Mouse (Mus musculus) MEL (cell line): ENCODE measurements around the gene Zfp609. TPM values are rescaled to one million over a fixed set of nuclear protein-coding genes. Genes with fewer than 3 reads are reported as not detected.

Experiments
- DNase-seq: peaks from one replicate; pipeline ENCODE4 v3.0.0; 2011; ENCODE audit warnings: low read depth, low spot score
- H3K27ac ChIP-seq: 2 replicates; pipeline ENCODE4 v1.5.1; 2012; ENCODE audit warnings: low read depth, mild to moderate bottlenecking, control low read depth, low read length, moderate library complexity; ENCODE audit not compliant: control insufficient read depth
- H3K27me3 ChIP-seq, 2 experiments: fragments of 150-350 bp in 1 of 2; sonication (generic) in 1 of 2; 2 replicates each; pipeline ENCODE4 v1.6.1; 2012; ENCODE audit warnings: low read length in 2 of 2, mild to moderate bottlenecking in 2 of 2, improper control_type of control experiment in 1 of 2, moderate library complexity in 1 of 2; ENCODE audit not compliant: insufficient read depth in 2 of 2, control insufficient read depth in 1 of 2
- H3K36me3 ChIP-seq, 2 experiments: 2 replicates each; pipeline ENCODE4 v1.6.1; 2012 to 2014; ENCODE audit warnings: low read length in 2 of 2, improper control_type of control experiment in 1 of 2, inconsistent platforms in 1 of 2, mild to moderate bottlenecking in 1 of 2; ENCODE audit not compliant: insufficient read depth in 2 of 2, control insufficient read depth in 1 of 2
- H3K4me1 ChIP-seq, 2 experiments: fragments of 150-350 bp in 1 of 2; sonication (generic) in 1 of 2; 2 replicates each; pipeline ENCODE4 v1.6.1; 2012; ENCODE audit warnings: low read length in 2 of 2, improper control_type of control experiment in 1 of 2, mild to moderate bottlenecking in 1 of 2; ENCODE audit not compliant: insufficient read depth in 2 of 2, control insufficient read depth in 1 of 2
- H3K4me3 ChIP-seq, 2 experiments: fragments of 150-350 bp in 1 of 2; sonication (generic) in 1 of 2; 2 replicates each; pipeline ENCODE4 v1.5.1; 2012; ENCODE audit warnings: low read depth in 2 of 2, low read length in 2 of 2, mild to moderate bottlenecking in 2 of 2, moderate library complexity in 2 of 2, control low read depth in 1 of 2, improper control_type of control experiment in 1 of 2; ENCODE audit not compliant: control insufficient read depth in 1 of 2, insufficient read depth in 1 of 2
- H3K79me2 ChIP-seq: 2 replicates; pipeline ENCODE4 v1.6.1; 2012; ENCODE audit warnings: mild to moderate bottlenecking, low read length, moderate library complexity; ENCODE audit not compliant: control insufficient read depth, poor library complexity, insufficient read depth
- H3K9ac ChIP-seq: 2 replicates; pipeline ENCODE4 v1.6.1; 2012; ENCODE audit warnings: low read depth, mild to moderate bottlenecking, control low read depth, low read length, moderate library complexity; ENCODE audit not compliant: control insufficient read depth, poor library complexity, severe bottlenecking
- H3K9me3 ChIP-seq: fragments of 150-350 bp; sonication (generic); replicated peaks from 2 replicates; pipeline ENCODE4 v1.6.1; 2012; ENCODE audit warnings: mild to moderate bottlenecking, low read length, improper control_type of control experiment, moderate library complexity; ENCODE audit not compliant: insufficient read depth
- CHD2 ChIP-seq: IDR thresholded peaks from 2 replicates; pipeline ENCODE4 v1.6.1; 2011; ENCODE audit warnings: low read length, improper control_type of control experiment
- E2F4 ChIP-seq: IDR thresholded peaks from 2 replicates; pipeline ENCODE4 v1.6.1; 2011; ENCODE audit warnings: low read depth, low read length, improper control_type of control experiment, borderline replicate concordance
- EP300 ChIP-seq, 2 experiments: IDR thresholded peaks; 2 replicates each; pipeline ENCODE4 v1.6.1; 2011; ENCODE audit warnings: improper control_type of control experiment in 2 of 2, low read length in 2 of 2, low read depth in 1 of 2, mild to moderate bottlenecking in 1 of 2
- GABPA ChIP-seq: IDR thresholded peaks from 2 replicates; pipeline ENCODE4 v1.6.1; 2012; ENCODE audit warnings: low read depth, mild to moderate bottlenecking, inconsistent platforms, low read length, improper control_type of control experiment, moderate library complexity
- GATA1 ChIP-seq: IDR thresholded peaks from 2 replicates; pipeline ENCODE4 v1.6.1; 2011; ENCODE audit warnings: low read depth, low read length, improper control_type of control experiment
- KAT2A ChIP-seq: conservative IDR thresholded peaks from 2 replicates; pipeline ENCODE4 v1.6.1; 2012; ENCODE audit warnings: low read depth, low read length, improper control_type of control experiment, inconsistent platforms
- MEF2A ChIP-seq: IDR thresholded peaks from 2 replicates; pipeline ENCODE4 v1.6.1; 2014; ENCODE audit warnings: low read depth, mild to moderate bottlenecking, inconsistent platforms, low read length, improper control_type of control experiment; ENCODE audit not compliant: poor library complexity, insufficient replicate concordance, severe bottlenecking; ENCODE audit errors: extremely low read depth
- MYC ChIP-seq: IDR thresholded peaks from 2 replicates; pipeline ENCODE4 v1.6.1; 2011; ENCODE audit warnings: low read depth, mild to moderate bottlenecking, low read length, improper control_type of control experiment, moderate library complexity
- POLR2A ChIP-seq, 2 experiments: IDR thresholded peaks; 2 replicates each; pipeline ENCODE4 v1.6.1; 2011 to 2012; ENCODE audit warnings: low read length in 2 of 2, mild to moderate bottlenecking in 2 of 2, control low read depth in 1 of 2, improper control_type of control experiment in 1 of 2, low read depth in 1 of 2, moderate library complexity in 1 of 2; ENCODE audit not compliant: control insufficient read depth in 1 of 2, insufficient read depth in 1 of 2, poor library complexity in 1 of 2
- POLR2AphosphoS5 ChIP-seq: IDR thresholded peaks from 2 replicates; pipeline ENCODE4 v1.6.1; 2012; ENCODE audit warnings: low read depth, borderline replicate concordance, mild to moderate bottlenecking, inconsistent platforms, low read length, moderate library complexity, mixed read lengths
- RCOR1 ChIP-seq: IDR thresholded peaks from 2 replicates; pipeline ENCODE4 v1.6.1; 2012; ENCODE audit warnings: low read depth, mild to moderate bottlenecking, inconsistent platforms, low read length, improper control_type of control experiment
- SMC3 ChIP-seq: IDR thresholded peaks from 2 replicates; pipeline ENCODE4 v1.6.1; 2011; ENCODE audit warnings: low read depth, low read length, improper control_type of control experiment
- TAL1 ChIP-seq: IDR thresholded peaks from 2 replicates; pipeline ENCODE4 v1.6.1; 2012; ENCODE audit warnings: mild to moderate bottlenecking, inconsistent platforms, low read length, moderate library complexity, mixed read lengths
- TCF12 ChIP-seq: IDR thresholded peaks from 2 replicates; pipeline ENCODE4 v1.6.1; 2014; ENCODE audit warnings: low read depth, mild to moderate bottlenecking, inconsistent platforms, low read length, improper control_type of control experiment, moderate library complexity
- USF1 ChIP-seq: IDR thresholded peaks from 2 replicates; pipeline ENCODE4 v1.6.1; 2014; ENCODE audit warnings: low read depth, mild to moderate bottlenecking, inconsistent platforms, low read length, improper control_type of control experiment, moderate library complexity
- USF2 ChIP-seq, 2 experiments: IDR thresholded peaks; 2 replicates each; pipeline ENCODE4 v1.6.1; 2011 to 2012; ENCODE audit warnings: improper control_type of control experiment in 2 of 2, low read length in 2 of 2, borderline replicate concordance in 1 of 2, inconsistent platforms in 1 of 2, low read depth in 1 of 2, mild to moderate bottlenecking in 1 of 2; ENCODE audit not compliant: insufficient read depth in 1 of 2
- ZKSCAN1 ChIP-seq: IDR thresholded peaks from 2 replicates; pipeline ENCODE4 v1.6.1; 2012; ENCODE audit warnings: low read depth, mild to moderate bottlenecking, inconsistent platforms, low read length, improper control_type of control experiment, moderate library complexity
- ZMIZ1 ChIP-seq: IDR thresholded peaks from 2 replicates; pipeline ENCODE4 v1.6.1; 2012; ENCODE audit warnings: low read depth, mild to moderate bottlenecking, inconsistent platforms, low read length, improper control_type of control experiment, moderate library complexity
- ZNF384 ChIP-seq: IDR thresholded peaks from 2 replicates; pipeline ENCODE4 v1.6.1; 2012; ENCODE audit warnings: low read depth, mild to moderate bottlenecking, inconsistent platforms, low read length, improper control_type of control experiment
- polyA plus RNA-seq, 2 experiments: library from polyadenylated mRNA; stranded (reverse) in 1 of 2; unstranded in 1 of 2; fragments of >175 nt in 1 of 2; fragments of >200 nt in 1 of 2; gene quantifications; 2 replicates each; pipeline versions ENCODE4 v1.2.1 to v1.2.4; 2012; ENCODE audit warnings: low replicate concordance in 2 of 2, low read depth in 1 of 2; ENCODE audit not compliant: insufficient read length in 2 of 2, insufficient read depth in 1 of 2, missing spikeins in 1 of 2
- total RNA-seq: library from RNA; depleted of rRNA; stranded (reverse); fragments of 300-350 nt; gene quantifications from 2 replicates; pipeline ENCODE4 v1.2.3, GENCODE M21; 2012

The Zfp609 gene
- total and polyA plus RNA-seq, 3 experiments: 2.9 to 26.5 TPM; not detected in 1

GRCm38 (mm10) chr9:65807251-65807650 lies 20.1 kb downstream of the Zfp609 start:
- no peaks in the 10 kb centered on the region for H3K9me3 ChIP-seq
- H3K4me3 ChIP-seq: no peak overlapping the region
- TF ChIP-seq TCF12 (no peak), SMC3 (no peak), USF1 (no peak), EP300 (IDR thresholded peaks at IDR 0.05; ENCODE audit: low read depth in 1 of 2, low read length in 2 of 2) (no peak), POLR2A (IDR thresholded peaks at IDR 0.05; ENCODE audit: control insufficient read depth in 1 of 2, insufficient read depth in 1 of 2, low read depth in 1 of 2, low read length in 2 of 2, poor library complexity in 1 of 2) (no peak)
- H3K27me3 ChIP-seq: no peaks in the 10 kb centered on the region
- peaks cover 12% of the 10 kb centered on the region for H3K79me2 ChIP-seq
- peaks cover under 1 to 15% of the 10 kb centered on the region in 2 experiments for H3K36me3 ChIP-seq
- no peak overlapping the region for H3K9ac ChIP-seq
- DNase-seq: no peak
- H3K4me1 ChIP-seq: peaks cover 12 to 17% of the 10 kb centered on the region in 2 experiments
- H3K27ac ChIP-seq: no peak overlapping the region

DNA sequence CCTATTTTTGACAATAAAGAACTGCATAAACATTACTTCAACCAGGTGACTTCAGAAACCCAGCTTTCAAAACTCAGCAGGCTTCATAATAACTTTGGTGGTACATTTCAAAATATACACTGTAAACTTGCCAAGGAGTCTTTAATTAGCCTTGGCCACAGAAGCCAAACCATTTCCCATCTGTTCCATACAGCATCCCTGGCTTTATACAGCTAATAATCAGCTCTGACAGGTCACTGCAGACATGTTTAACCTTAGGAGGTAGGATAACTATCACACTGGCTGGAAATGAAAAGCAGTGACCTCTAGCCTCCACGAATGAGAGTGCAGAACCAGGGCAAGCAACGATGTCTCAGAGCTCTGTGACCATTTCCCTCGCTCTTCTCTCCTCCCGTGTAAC lies 27.6 kb downstream of the Zfp609 start:
- Histone ChIP-seq H3K4me1 (peaks cover 0 to 13% of the 10 kb centered on the region in 2 experiments; a peak in 2 of 4 replicates), H3K36me3 (peaks cover 2% of the 10 kb centered on the region in 2 experiments; a peak in 3 of 4 replicates), H3K79me2 (peaks cover 3% of the 10 kb centered on the region; the same call in 1 of the 2 replicates), H3K27me3 (no peaks in the 10 kb centered on the region), H3K9ac (no peak overlapping the region), H3K4me3 (no peak overlapping the region), H3K9me3 (no peaks in the 10 kb centered on the region; the same call in 1 of the 2 replicates), H3K27ac (no peak overlapping the region)
- TF ChIP-seq USF1 (no peak), GATA1 (no peak), TCF12 (no peak)
- no peak for DNase-seq

GRCm38 (mm10) chr9:65795651-65796050 lies 31.7 kb downstream of the Zfp609 start:
- Histone ChIP-seq H3K4me3 (no peak overlapping the region), H3K27me3 (no peaks in the 10 kb centered on the region)
- TF ChIP-seq TCF12 (no peak), ZNF384 (no peak), MYC (no peak), E2F4 (no peak), KAT2A (no peak), TAL1 (no peak), MEF2A (no peak), POLR2AphosphoS5 (no peak), USF2 (IDR thresholded peaks at IDR 0.05; ENCODE audit: borderline replicate concordance in 1 of 2, insufficient read depth in 1 of 2, low read depth in 1 of 2, low read length in 2 of 2) (no peak), RCOR1 (no peak), CHD2 (no peak), ZKSCAN1 (no peak), ZMIZ1 (no peak), GABPA (no peak)
- TF ChIP-seq, all 39 proteins: peak for 0
- no peaks in the 10 kb centered on the region for H3K9me3 ChIP-seq
- peaks cover 5 to 6% of the 10 kb centered on the region in 2 experiments; a peak in 3 of 4 replicates for H3K4me1 ChIP-seq
- peak; percentile 23 for DNase-seq
- H3K9ac ChIP-seq: no peak overlapping the region
- H3K27ac ChIP-seq: no peak overlapping the region
- peaks cover 10% of the 10 kb centered on the region; the same call in 1 of the 2 replicates for H3K79me2 ChIP-seq
- H3K36me3 ChIP-seq: peaks cover 0 to 2% of the 10 kb centered on the region in 2 experiments; a peak in 2 of 4 replicates
